In the genomic region with DNA sequence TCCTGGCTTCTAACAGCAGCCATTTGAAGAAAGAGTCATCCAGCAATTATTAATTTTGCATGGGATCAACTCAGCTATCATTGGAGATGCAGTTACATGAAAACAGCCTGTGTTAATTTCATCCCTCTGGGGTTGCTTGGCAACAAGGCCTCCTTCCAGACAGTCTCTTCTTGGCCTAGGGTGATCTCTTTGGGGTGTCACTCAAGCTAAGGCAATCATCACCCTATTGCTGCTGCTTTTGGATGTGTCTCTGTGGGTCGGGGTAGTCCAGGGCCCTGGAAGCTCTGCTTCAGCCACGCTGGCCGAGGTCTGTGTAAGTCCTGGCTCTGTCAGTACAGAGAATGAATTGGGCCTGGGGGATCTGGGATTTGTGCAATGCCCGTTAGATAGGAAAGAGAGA, we compare ENCODE assay signal across 16 mouse cellular contexts. TPM values are rescaled to one million over a fixed set of nuclear protein-coding genes. Genes with fewer than 3 reads are reported as not detected.
A peak's percentile ranks its signal among the peaks of the same experiment; 100 is the strongest.
DNase-seq lines count a peak whose midpoint lies in the region; ATAC-seq lines count a peak whose summit lies in the region.
"Had no signal": no experiment of that assay in that cellular context is flagged by ENCODE, and none has a peak within 500 bp of the region (broad histone marks: within the 10 kb centered on the region; RNA-seq: fewer than 3 reads in every experiment).

No protein-coding gene starts in this region.

- WGBS in embryonic facial prominence, embryonic 11.5 days = 67% methylated on average over 4 of the region's 4 CpGs
- WGBS in embryonic facial prominence, embryonic 10.5 days = 74% methylated on average over 4 of the region's 4 CpGs
- 71% methylated on average over 4 of the region's 4 CpGs for WGBS in midbrain, embryonic 12.5 days
- WGBS in midbrain, embryonic 11.5 days = 73% methylated on average over 4 of the region's 4 CpGs
- 38% methylated on average over 4 of the region's 4 CpGs for WGBS in hindbrain, embryonic 14.5 days
- 47% methylated on average over 4 of the region's 4 CpGs for WGBS in neural tube, embryonic 14.5 days

- no peaks in the 10 kb centered on the region for H3K27me3 ChIP-seq in embryonic facial prominence, embryonic 11.5 days (ENCODE audit: control insufficient read depth, insufficient read depth, low read length)
- H3K27me3 ChIP-seq in embryonic facial prominence, embryonic 10.5 days (replicated peaks; ENCODE audit: low read depth, poor library complexity, severe bottlenecking) = no peaks in the 10 kb centered on the region
- no peaks in the 10 kb centered on the region; the same call in 1 of the 2 replicates for H3K27me3 ChIP-seq in midbrain, embryonic 12.5 days
- H3K27me3 ChIP-seq in midbrain, embryonic 11.5 days (ENCODE audit: control insufficient read depth, insufficient read depth, low read length) = no peaks in the 10 kb centered on the region
- H3K27me3 ChIP-seq in hindbrain, embryonic 14.5 days (ENCODE audit: control insufficient read depth, insufficient read depth, low read length) = no peaks in the 10 kb centered on the region
- no peaks in the 10 kb centered on the region for H3K27me3 ChIP-seq in neural tube, embryonic 14.5 days (ENCODE audit: control insufficient read depth, insufficient read depth, low read length)
- H3K27me3 ChIP-seq: CH12.LX; kidney, embryonic 15.5 days; limb, embryonic 13.5 days had no signal

- 0 out of 2 replicates have a peak, but pooled peaks have one; percentile 34 for ATAC-seq in embryonic facial prominence, embryonic 11.5 days (replicated peaks; ENCODE audit: insufficient number of reproducible peaks, low FRiP score, low TSS enrichment, low read depth)
- peak; percentile 49; the same call in 1 of the 2 replicates for ATAC-seq in midbrain, embryonic 12.5 days (ENCODE audit: low FRiP score, low read depth)
- ATAC-seq in midbrain, embryonic 11.5 days (ENCODE audit: low FRiP score) = no peak
- peak; percentile 75 for ATAC-seq in hindbrain, embryonic 14.5 days (ENCODE audit: low FRiP score)
- ATAC-seq in neural tube, embryonic 14.5 days (ENCODE audit: low read depth) = peak; percentile 76

- no peaks in the 10 kb centered on the region for H3K36me3 ChIP-seq in embryonic facial prominence, embryonic 11.5 days (replicated peaks; ENCODE audit: control insufficient read depth, insufficient read depth, low read depth, low read length)
- H3K36me3 ChIP-seq in embryonic facial prominence, embryonic 10.5 days (replicated peaks) = no peaks in the 10 kb centered on the region
- no peaks in the 10 kb centered on the region for H3K36me3 ChIP-seq in midbrain, embryonic 12.5 days
- H3K36me3 ChIP-seq in midbrain, embryonic 11.5 days (ENCODE audit: control insufficient read depth, insufficient read depth, low read length) = no peaks in the 10 kb centered on the region
- no peaks in the 10 kb centered on the region for H3K36me3 ChIP-seq in hindbrain, embryonic 14.5 days (replicated peaks; ENCODE audit: control insufficient read depth, insufficient read depth)
- H3K36me3 ChIP-seq in neural tube, embryonic 14.5 days (ENCODE audit: control insufficient read depth, insufficient read depth, low read length) = no peaks in the 10 kb centered on the region
- H3K36me3 ChIP-seq: kidney, embryonic 15.5 days; limb, embryonic 13.5 days had no signal

- DNase-seq in embryonic facial prominence, embryonic 11.5 days (ENCODE audit: low spot score) = no peak
- DNase-seq in embryonic facial prominence, embryonic 10.5 days (ENCODE audit: low spot score) = no peak
- no peak for DNase-seq in midbrain, embryonic 11.5 days (ENCODE audit: low spot score, missing footprints)
- no peak for DNase-seq in hindbrain, embryonic 14.5 days (ENCODE audit: low spot score)
- no peak for DNase-seq in kidney, adult 18-20 months
- no peak for DNase-seq in adrenal gland, adult 18-20 months (ENCODE audit: low spot score in 2 of 2)
- DNase-seq: adrenal gland, postnatal 25 days; cerebellum, postnatal 25 days; lung, postnatal 14 days; thymus, postnatal 36 days had no signal

- H3K4me2 ChIP-seq in embryonic facial prominence, embryonic 11.5 days (ENCODE audit: low read depth, low read length) = no peak overlapping the region
- H3K4me2 ChIP-seq in midbrain, embryonic 12.5 days (replicated peaks) = no peak overlapping the region
- H3K4me2 ChIP-seq in midbrain, embryonic 11.5 days = no peak overlapping the region
- no peak overlapping the region for H3K4me2 ChIP-seq in hindbrain, embryonic 14.5 days (replicated peaks)
- H3K4me2 ChIP-seq in neural tube, embryonic 14.5 days (ENCODE audit: low read depth, low read length) = no peak overlapping the region
- H3K4me2 ChIP-seq: kidney, embryonic 15.5 days; limb, embryonic 13.5 days had no signal

- no peak overlapping the region for H3K9ac ChIP-seq in embryonic facial prominence, embryonic 11.5 days (replicated peaks; ENCODE audit: low read length)
- H3K9ac ChIP-seq in midbrain, embryonic 12.5 days (replicated peaks) = no peak overlapping the region
- H3K9ac ChIP-seq in midbrain, embryonic 11.5 days (ENCODE audit: low read length) = no peak overlapping the region
- peak overlapping the region; percentile 12; the same call in 1 of the 2 replicates for H3K9ac ChIP-seq in hindbrain, embryonic 14.5 days
- no peak overlapping the region for H3K9ac ChIP-seq in neural tube, embryonic 14.5 days (replicated peaks; ENCODE audit: low read depth, low read length)
- H3K9ac ChIP-seq: kidney, embryonic 15.5 days; limb, embryonic 13.5 days had no signal

- H3K27ac ChIP-seq in embryonic facial prominence, embryonic 11.5 days (replicated peaks; ENCODE audit: low read depth, low read length) = 0 out of 2 replicates have a peak overlapping the region, but pooled peaks have one; percentile 10
- no peak overlapping the region for H3K27ac ChIP-seq in embryonic facial prominence, embryonic 10.5 days (replicated peaks)
- peak overlapping the region; percentile 55 for H3K27ac ChIP-seq in midbrain, embryonic 12.5 days (replicated peaks)
- no peak overlapping the region for H3K27ac ChIP-seq in midbrain, embryonic 11.5 days (ENCODE audit: low read depth, low read length)
- H3K27ac ChIP-seq in hindbrain, embryonic 14.5 days = peak overlapping the region; percentile 58
- H3K27ac ChIP-seq in neural tube, embryonic 14.5 days (ENCODE audit: low read depth, low read length) = peak overlapping the region; percentile 64
- H3K27ac ChIP-seq: kidney, embryonic 15.5 days; limb, embryonic 13.5 days; stomach, postnatal 0 days had no signal

- H3K4me1 ChIP-seq in embryonic facial prominence, embryonic 11.5 days (ENCODE audit: control insufficient read depth, insufficient read depth, low read length) = no peaks in the 10 kb centered on the region
- H3K4me1 ChIP-seq in embryonic facial prominence, embryonic 10.5 days = peaks cover 17% of the 10 kb centered on the region; the same call in 1 of the 2 replicates
- H3K4me1 ChIP-seq in midbrain, embryonic 12.5 days = peaks cover 7% of the 10 kb centered on the region
- H3K4me1 ChIP-seq in midbrain, embryonic 11.5 days (ENCODE audit: control insufficient read depth, insufficient read depth, low read length) = no peaks in the 10 kb centered on the region
- peaks cover 12% of the 10 kb centered on the region; the same call in 1 of the 2 replicates for H3K4me1 ChIP-seq in hindbrain, embryonic 14.5 days (replicated peaks; ENCODE audit: control insufficient read depth, insufficient read depth, low read length)
- H3K4me1 ChIP-seq in neural tube, embryonic 14.5 days (ENCODE audit: control insufficient read depth, insufficient read depth, low read length) = peaks cover 10% of the 10 kb centered on the region

- H3K4me3 ChIP-seq in embryonic facial prominence, embryonic 11.5 days (ENCODE audit: low read depth, low read length) = no peak overlapping the region
- no peak overlapping the region for H3K4me3 ChIP-seq in embryonic facial prominence, embryonic 10.5 days
- no peak overlapping the region for H3K4me3 ChIP-seq in midbrain, embryonic 12.5 days
- no peak overlapping the region for H3K4me3 ChIP-seq in midbrain, embryonic 11.5 days (ENCODE audit: low read depth, low read length)
- no peak overlapping the region for H3K4me3 ChIP-seq in hindbrain, embryonic 14.5 days (replicated peaks; ENCODE audit: low read length)
- no peak overlapping the region for H3K4me3 ChIP-seq in neural tube, embryonic 14.5 days (ENCODE audit: low read depth, low read length)
- H3K4me3 ChIP-seq: kidney, embryonic 15.5 days; limb, embryonic 13.5 days had no signal

- H3K9me3 ChIP-seq in embryonic facial prominence, embryonic 11.5 days (replicated peaks; ENCODE audit: control insufficient read depth, low read length) = no peaks in the 10 kb centered on the region
- H3K9me3 ChIP-seq in embryonic facial prominence, embryonic 10.5 days = no peaks in the 10 kb centered on the region
- no peaks in the 10 kb centered on the region for H3K9me3 ChIP-seq in midbrain, embryonic 12.5 days
- no peaks in the 10 kb centered on the region for H3K9me3 ChIP-seq in midbrain, embryonic 11.5 days (ENCODE audit: control insufficient read depth, low read length)
- H3K9me3 ChIP-seq in hindbrain, embryonic 14.5 days (ENCODE audit: control insufficient read depth, low read length) = no peaks in the 10 kb centered on the region
- H3K9me3 ChIP-seq in neural tube, embryonic 14.5 days (ENCODE audit: control insufficient read depth, low read length) = no peaks in the 10 kb centered on the region
- H3K9me3 ChIP-seq: kidney, embryonic 15.5 days; limb, embryonic 13.5 days had no signal

RNA-seq across cellular contexts. Expression of a gene that starts 14.5 kb away (rescaled TPM):
- polyA plus RNA-seq in embryonic facial prominence, embryonic 11.5 days (2014; fragmentation: Nextera tagmentation; extraction: Ambion mirVana) = 2.7 and 3.9 TPM in 2 replicates
- 2.4 and 3.4 TPM in 2 replicates for polyA plus RNA-seq in embryonic facial prominence, embryonic 10.5 days (2016; fragmentation: Nextera tagmentation; extraction: Ambion mirVana)
- 1.9 and 2.6 TPM in 2 replicates for polyA plus RNA-seq in midbrain, embryonic 12.5 days (2016; fragmentation: Nextera tagmentation; extraction: Ambion mirVana)
- 1.8 and 1.9 TPM in 2 replicates for polyA plus RNA-seq in midbrain, embryonic 11.5 days (2014; fragmentation: Nextera tagmentation; extraction: Ambion mirVana)
- polyA plus RNA-seq in hindbrain, embryonic 14.5 days (2014; fragmentation: Nextera tagmentation; extraction: Ambion mirVana) = 2.3 and 4.6 TPM in 2 replicates
- 1.9 and 2.4 TPM in 2 replicates for polyA plus RNA-seq in neural tube, embryonic 14.5 days (2014; fragmentation: Nextera tagmentation; extraction: Ambion mirVana)
- 10 to 100 TPM; 34.6 to 60.6 TPM for total RNA-seq in adrenal gland, adult 18-20 months (2021)

Comparison
In these comparisons a context has a peak if more than half of its experiments do, and no peak if none do; other contexts are left out.
1. H3K27ac ChIP-seq: peak in embryonic facial prominence, embryonic 11.5 days (single experiment), midbrain, embryonic 12.5 days (single experiment), hindbrain, embryonic 14.5 days (single experiment) and neural tube, embryonic 14.5 days (single experiment); none in embryonic facial prominence, embryonic 10.5 days (single experiment) and midbrain, embryonic 11.5 days (single experiment).